Mouse (Mus musculus) Patski (cell line): ENCODE data around the gene Coa3. TPM values are rescaled to one million over a fixed set of nuclear protein-coding genes. Genes with fewer than 3 reads are reported as not detected.
"Not testable (repeated sequence)": the region's sequence is repeated elsewhere in the genome, so short reads cannot be mapped to it uniquely, and the experiment has no call there.

Source experiments
- ATAC-seq: fragments of 100-300 bp; one replicate; pipeline ENCODE4 v1.8.0; 2021
- CTCF ChIA-PET: fragments of 350-600 bp; sonication (Branson Sonifier 250); formaldehyde crosslinking; loops from one replicate; lab custom pipeline; 2022; ENCODE audit warnings: inconsistent platforms; lab: Charles Lee
- POLR2A ChIA-PET: fragments of 350-600 bp; sonication (Branson Sonifier 250); formaldehyde crosslinking; loops from one replicate; lab custom pipeline; 2022; ENCODE audit warnings: antibody characterized with exemption, inconsistent platforms; lab: Charles Lee
- DNase-seq: peaks from one replicate; pipeline ENCODE4 v3.0.0-alpha.2; 2011; ENCODE audit warnings: low read depth, low spot score
- H3K27me3 ChIP-seq: fragments of 371-371 bp; one replicate; pipeline ENCODE4 v1.5.1; 2021
- CTCF ChIP-seq: fragments of 100-300 bp; IDR thresholded peaks from one replicate; pipeline ENCODE4 v1.5.1; 2021
- in situ Hi-C: fragments of 300-500 bp; cut with MboI; formaldehyde crosslinking; loops from 3 replicates; pipeline ENCODE4 v1.11.1; 2018; ENCODE audit warnings: low pct_unique_long_range_greater_than_20kb, mixed read lengths
- polyA plus RNA-seq: library from polyadenylated mRNA; unstranded; gene quantifications from one replicate; pipeline ENCODE4 v1.2.3, GENCODE M21; 2021

The Coa3 gene
- polyA plus RNA-seq, result 118 TPM

DNA sequence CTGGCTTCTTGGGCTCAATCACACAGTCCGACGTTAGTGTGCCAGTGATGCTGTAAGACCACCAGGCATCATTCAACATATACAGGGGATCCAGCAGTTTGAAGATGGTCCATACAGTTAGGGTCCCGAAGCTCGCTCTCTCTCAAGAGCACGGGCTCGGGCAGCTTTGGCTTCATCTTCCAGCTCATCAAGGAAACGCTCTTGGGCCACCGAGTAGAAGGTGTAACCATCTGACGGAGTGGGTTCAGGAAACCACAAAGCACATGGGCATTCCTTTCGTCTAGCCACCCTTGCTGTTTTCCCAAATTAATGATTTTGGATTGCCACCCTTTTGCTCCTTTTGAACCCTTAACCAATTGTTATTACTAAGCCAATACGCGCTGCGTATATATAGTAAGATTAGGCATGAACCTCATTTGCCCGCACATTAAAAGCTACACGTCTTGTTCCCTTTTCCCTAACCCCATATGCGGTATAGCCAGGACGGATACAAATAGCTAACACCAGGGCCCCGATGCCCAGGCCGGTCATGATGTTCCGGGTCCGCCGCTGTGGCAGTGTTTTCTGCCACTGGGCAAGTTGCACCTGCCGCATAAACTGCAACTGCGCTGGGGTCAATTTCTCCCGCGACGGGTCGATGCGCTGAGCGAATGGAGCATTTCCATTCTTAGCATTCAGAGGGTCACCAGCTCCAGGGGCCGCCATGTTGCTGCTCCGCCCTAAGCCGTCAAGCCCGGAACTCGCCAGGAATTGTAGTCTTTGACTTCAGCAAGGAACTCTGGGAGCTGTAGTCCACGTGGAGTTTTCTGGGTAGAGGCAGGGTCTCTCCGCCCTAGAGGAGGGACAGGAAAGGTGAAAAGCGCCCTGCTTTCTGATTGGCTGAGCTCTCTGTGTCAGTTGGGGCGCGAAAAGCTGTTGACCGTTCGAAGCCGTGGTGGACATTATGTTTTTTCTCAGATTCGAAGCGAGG is at the start of gene Coa3, which contains the start of gene Cntd1:
TSS of gene Coa3 (minus strand) at position 892 of the 970 bp plus-strand sequence.
TSS of gene Cntd1 (plus strand) at position 790 of the 970 bp plus-strand sequence.
- DNase-seq (peak; percentile 61), ATAC-seq (peak; percentile 59)
- no peak for TF ChIP-seq CTCF
- H3K27me3 ChIP-seq, result no peaks in the 10 kb centered on the region
- POLR2A ChIA-PET, result interaction anchor here (0.7 to 6.1 kb wide), 4 partner anchors 9 to 47 kb away, joined by 3 to 51 read pairs (median 5); partner anchors contain the start of genes Vps25 and Wnk4
- CTCF ChIA-PET, result interaction anchor here (1.0 to 2.3 kb wide), 6 partner anchors 12 to 26 kb away, joined by 3 to 12 read pairs (median 6); partner anchors contain the start of genes Becn1 and Vps25
- in situ Hi-C loops, result no loop called here

DNA sequence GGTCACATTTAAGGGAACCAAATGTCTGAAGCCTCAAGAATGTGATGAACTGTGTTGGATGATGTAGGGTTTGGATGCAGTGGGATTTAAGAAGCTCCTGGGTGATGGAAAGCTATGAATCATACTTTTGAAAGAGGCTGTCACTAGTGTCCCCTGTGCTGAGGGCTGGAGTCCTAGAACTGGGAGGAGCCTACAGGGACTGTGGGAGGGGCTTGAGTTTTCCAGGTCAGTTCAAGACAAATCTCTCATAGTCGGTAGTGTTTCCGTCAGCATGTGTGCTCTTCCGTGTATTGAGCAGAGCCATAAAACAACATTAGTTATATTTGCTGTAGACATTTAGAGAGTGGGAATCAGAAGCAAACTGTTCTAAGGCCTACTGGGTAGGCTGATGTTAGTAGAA is 48.4 kb upstream of the Coa3 start:
- DNase-seq, result no peak
- CTCF ChIA-PET, result interaction anchor here (1.1 kb wide), 1 partner anchor 68 kb away, joined by 4 read pairs; no protein-coding TSS in a partner anchor
- POLR2A ChIA-PET, result interaction anchor here (1.1 kb wide), 1 partner anchor 68 kb away, joined by 3 read pairs; no protein-coding TSS in a partner anchor
- TF ChIP-seq CTCF, result no peak
- no peaks in the 10 kb centered on the region for H3K27me3 ChIP-seq
- in situ Hi-C loops, result no loop called here
- ATAC-seq, result no peak

DNA sequence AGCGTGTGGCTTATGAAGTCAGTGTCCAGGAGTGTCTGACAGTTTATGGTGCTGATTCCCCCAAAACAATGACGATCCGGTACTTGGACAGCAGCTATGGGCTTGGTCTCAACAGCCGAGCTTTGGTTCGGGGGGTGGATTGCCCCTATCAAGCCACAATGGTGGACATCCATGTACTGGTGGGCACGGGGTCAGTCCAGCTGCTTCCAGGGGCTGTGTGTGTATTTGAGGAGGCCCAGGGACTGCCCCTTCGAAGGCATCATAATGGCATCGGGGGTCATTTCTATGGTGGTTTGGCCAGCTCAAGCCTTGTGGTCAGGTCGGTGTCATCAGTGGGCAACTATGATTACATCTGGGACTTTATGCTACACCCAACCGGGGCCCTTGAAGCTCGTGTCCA is 47.2 kb upstream of the Coa3 start:
- POLR2A ChIA-PET, result interaction anchor here (0.9 to 1.1 kb wide), 2 partner anchors 12 to 20 kb away, joined by 3 read pairs; no protein-coding TSS in a partner anchor
- H3K27me3 ChIP-seq, result no peaks in the 10 kb centered on the region
- in situ Hi-C loops, result no loop called here
- no peak for ATAC-seq
- TF ChIP-seq CTCF, result no peak
- CTCF ChIA-PET, result interaction anchor here (1.1 to 3.1 kb wide), 2 partner anchors 69 kb away, joined by 4 to 35 read pairs; no protein-coding TSS in a partner anchor
- no peak for DNase-seq

DNA sequence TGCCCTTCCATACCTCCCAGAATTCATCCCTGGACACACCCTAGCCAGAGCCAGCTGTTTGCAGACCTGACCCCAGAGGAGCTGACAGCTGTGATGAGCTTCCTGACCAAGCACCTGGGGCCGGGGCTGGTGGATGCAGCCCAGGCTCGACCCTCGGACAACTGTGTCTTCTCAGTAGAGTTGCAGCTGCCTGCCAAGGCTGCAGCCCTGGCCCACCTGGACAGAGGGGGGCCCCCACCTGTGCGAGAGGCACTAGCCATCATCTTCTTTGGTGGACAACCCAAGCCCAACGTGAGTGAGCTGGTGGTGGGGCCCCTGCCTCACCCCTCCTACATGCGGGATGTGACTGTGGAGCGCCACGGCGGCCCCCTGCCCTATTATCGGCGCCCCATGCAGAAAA is 46.3 kb upstream of the Coa3 start:
- H3K27me3 ChIP-seq, ATAC-seq, DNase-seq, in situ Hi-C loops: not testable (repeated sequence)
- CTCF ChIA-PET, result interaction anchor here (1.3 to 3.1 kb wide), 2 partner anchors 64 to 70 kb away, joined by 3 to 35 read pairs; no protein-coding TSS in a partner anchor
- POLR2A ChIA-PET, result interaction anchor here (1.1 to 1.2 kb wide), 2 partner anchors 8 to 21 kb away, joined by 3 read pairs; no protein-coding TSS in a partner anchor

DNA sequence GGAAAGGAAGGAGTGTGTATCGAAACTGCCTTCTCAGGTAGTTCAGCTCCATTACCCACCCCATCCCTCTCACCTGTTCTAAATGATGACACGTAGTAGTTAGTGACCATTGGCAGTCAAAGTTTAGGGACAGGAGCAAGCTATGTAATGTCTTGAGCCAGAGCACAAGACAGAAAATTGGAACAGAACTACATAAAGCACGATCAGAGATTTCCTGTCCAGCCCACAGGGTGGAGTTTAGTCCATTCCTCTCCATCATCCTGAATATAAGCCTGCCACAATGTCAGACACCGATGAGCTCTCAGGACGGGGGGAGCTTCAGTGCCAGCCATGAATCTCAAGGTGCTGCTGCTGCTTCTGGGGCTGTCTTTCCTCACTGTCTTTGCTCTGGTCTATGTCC is 45.8 kb upstream of the Coa3 start, which contains the start of gene Aoc2:
TSS of gene Aoc2 (plus strand) at position 301 of the 400 bp plus-strand sequence.
- DNase-seq, result no peak
- H3K27me3 ChIP-seq, result no peaks in the 10 kb centered on the region
- in situ Hi-C loops, result loop anchor here (5.0 kb wide), 1 partner anchor 73 kb away; no protein-coding TSS in a partner anchor
- CTCF ChIA-PET, result interaction anchor here (1.3 to 3.1 kb wide), 3 partner anchors 29 to 71 kb away, joined by 3 to 35 read pairs (median 4); no protein-coding TSS in a partner anchor
- POLR2A ChIA-PET, result interaction anchor here (0.8 to 1.2 kb wide), 2 partner anchors 8 to 73 kb away, joined by 3 read pairs; no protein-coding TSS in a partner anchor
- no peak for TF ChIP-seq CTCF
- no peak for ATAC-seq

DNA sequence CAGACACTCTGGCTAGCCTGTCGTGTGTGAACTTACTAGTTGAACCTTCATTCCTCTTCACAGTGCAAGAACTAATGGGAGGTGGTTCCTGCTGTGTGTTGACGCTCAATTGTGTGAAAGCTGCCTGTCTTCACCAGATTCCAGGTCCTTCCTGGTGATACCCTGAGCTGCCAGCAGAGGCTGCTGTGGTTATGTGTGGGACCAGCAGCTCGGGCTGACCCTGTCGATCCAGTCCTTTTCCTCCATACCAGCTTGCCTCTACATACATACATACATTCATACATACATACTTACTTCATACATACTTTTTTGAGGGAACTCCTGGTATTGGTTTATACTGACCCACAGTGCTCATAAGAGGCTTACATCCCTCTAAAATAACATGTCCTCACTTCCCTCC is 44.7 kb upstream of the Coa3 start:
- in situ Hi-C loops, result loop anchor here (5.0 kb wide), 1 partner anchor 74 kb away; no protein-coding TSS in a partner anchor
- no peak for DNase-seq
- POLR2A ChIA-PET, result no interaction called here
- H3K27me3 ChIP-seq, result no peaks in the 10 kb centered on the region
- CTCF ChIA-PET, result interaction anchor here (0.9 to 3.1 kb wide), 4 partner anchors 15 to 118 kb away, joined by 3 to 35 read pairs (median 4); partner anchors contain the start of gene Rpl27
- peak; percentile 98 for TF ChIP-seq CTCF
- ATAC-seq, result no peak

DNA sequence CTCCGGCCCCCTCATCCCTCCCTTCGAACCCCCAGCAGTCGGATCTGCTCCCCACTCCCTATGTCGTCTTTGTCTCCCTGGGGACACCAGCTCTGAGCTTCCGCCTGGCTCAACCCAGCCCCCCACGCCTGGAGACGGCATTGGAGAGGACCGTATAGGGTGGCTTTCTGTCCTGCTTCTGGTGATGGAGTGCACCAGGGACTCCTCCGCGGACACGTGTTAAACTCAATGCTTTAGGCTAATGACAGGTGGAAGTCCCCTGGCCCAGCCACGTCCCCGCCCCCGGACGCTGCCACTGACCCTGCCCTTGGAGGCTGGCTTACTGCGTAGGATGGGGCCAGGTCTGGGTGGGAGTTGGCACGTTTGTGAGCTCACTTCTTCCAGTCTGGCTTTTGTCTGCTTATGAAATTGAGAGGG is 37.6 kb upstream of the Coa3 start:
- DNase-seq (no peak), ATAC-seq (peak; percentile 17)
- in situ Hi-C loops, result no loop called here
- ChIA-PET CTCF (interaction anchor here (1.3 kb wide), 1 partner anchor 79 kb away, joined by 3 read pairs; no protein-coding TSS in a partner anchor), POLR2A (interaction anchor here (0.6 to 1.2 kb wide), 2 partner anchors 8 to 197 kb away, joined by 3 read pairs; partner anchors contain the start of genes Aoc2, Retreg3 and Tubg1)
- TF ChIP-seq CTCF, result no peak
- no peaks in the 10 kb centered on the region for H3K27me3 ChIP-seq

DNA sequence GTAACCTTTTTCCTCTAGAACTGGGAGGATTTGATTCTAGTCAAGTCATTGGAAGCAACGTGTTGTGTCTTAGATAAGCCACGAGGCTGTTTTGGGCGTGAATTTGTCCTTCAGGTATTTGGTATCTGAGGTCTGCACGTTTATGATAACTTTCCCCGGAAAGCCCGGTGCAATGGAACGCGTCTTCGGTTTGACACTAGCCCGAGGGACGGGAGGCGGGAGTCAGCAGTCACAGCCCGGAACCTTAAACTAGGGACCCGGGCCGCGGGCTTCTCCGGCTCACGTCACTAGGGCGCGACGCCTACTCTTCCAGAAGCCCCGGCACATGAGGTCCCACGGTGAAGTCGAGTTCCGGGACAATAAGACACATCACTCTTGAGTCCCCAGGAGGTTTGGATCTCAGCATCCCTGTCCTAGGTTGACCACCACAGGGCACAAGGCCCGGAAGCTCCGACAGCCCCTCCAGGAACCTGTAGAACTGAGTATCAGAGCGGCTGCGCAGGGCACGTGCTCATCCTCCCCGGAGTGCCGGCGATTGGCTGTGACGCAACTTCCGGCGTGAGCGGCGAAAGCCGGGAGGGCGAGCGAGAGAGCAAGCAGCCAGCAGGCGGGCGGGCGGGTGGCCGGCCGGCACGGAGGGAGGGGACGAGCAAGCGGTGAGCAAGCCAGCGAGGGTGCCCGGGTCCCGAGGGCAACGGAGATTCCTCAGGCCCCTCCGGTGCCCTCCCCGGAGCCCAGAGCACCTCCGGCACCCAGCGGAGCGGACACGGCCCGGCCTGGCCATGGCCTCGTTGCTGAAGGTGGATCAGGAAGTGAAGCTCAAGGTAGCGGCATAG is 37.0 kb upstream of the Coa3 start, which contains the start of gene Psme3:
TSS of gene Psme3 (plus strand) at position 549 of the 836 bp plus-strand sequence.
- CTCF ChIA-PET, result interaction anchor here (1.3 kb wide), 1 partner anchor 80 kb away, joined by 3 read pairs; no protein-coding TSS in a partner anchor
- in situ Hi-C loops, result no loop called here
- no peak for TF ChIP-seq CTCF
- ATAC-seq (peak; percentile 65), DNase-seq (peak; percentile 71)
- POLR2A ChIA-PET, result interaction anchor here (0.6 to 1.2 kb wide), 2 partner anchors 9 to 196 kb away, joined by 3 read pairs; partner anchors contain the start of genes Aoc2, Retreg3 and Tubg1
- no peaks in the 10 kb centered on the region for H3K27me3 ChIP-seq
